Mouse (Mus musculus) hindbrain, embryonic 11.5 days (tissue): ENCODE measurements around the gene Ifna13. TPM values are rescaled to one million over a fixed set of nuclear protein-coding genes. Genes with fewer than 3 reads are reported as not detected.

ENCODE experiments used
- ATAC-seq: fragments of 200-750 bp; cut with Nextera tagmentation; 2 replicates; pipeline ENCODE4 v1.8.0; 2017; ENCODE audit warnings: mild to moderate bottlenecking, moderate TSS enrichment, moderate library complexity; ENCODE audit not compliant: low FRiP score
- DNase-seq: peaks from one replicate; pipeline ENCODE4 v3.0.0-alpha.2; 2015; ENCODE audit warnings: low spot score
- H3K27ac ChIP-seq: fragments of 300-500 bp; sonication (generic); 2 replicates; pipeline ENCODE4 v1.5.1; 2014; ENCODE audit warnings: mild to moderate bottlenecking, low read depth, low read length
- H3K27me3 ChIP-seq: fragments of 300-500 bp; sonication (generic); 2 replicates; pipeline ENCODE4 v1.6.1; 2014; ENCODE audit warnings: mild to moderate bottlenecking, low read length, moderate library complexity, mixed read lengths; ENCODE audit not compliant: control insufficient read depth, insufficient read depth
- H3K36me3 ChIP-seq: fragments of 300-500 bp; sonication (generic); 2 replicates; pipeline ENCODE4 v1.6.1; 2014; ENCODE audit warnings: mild to moderate bottlenecking, low read length, moderate library complexity, mixed read lengths; ENCODE audit not compliant: control insufficient read depth, insufficient read depth
- H3K4me1 ChIP-seq: fragments of 300-500 bp; sonication (generic); replicated peaks from 2 replicates; pipeline ENCODE4 v1.6.1; 2014; ENCODE audit warnings: low read length, mixed read lengths; ENCODE audit not compliant: control insufficient read depth, insufficient read depth
- H3K4me2 ChIP-seq: fragments of 300-500 bp; sonication (generic); replicated peaks from 2 replicates; pipeline ENCODE4 v1.6.1; 2014; ENCODE audit warnings: mild to moderate bottlenecking, low read depth, low read length
- H3K4me3 ChIP-seq: fragments of 300-500 bp; sonication (generic); 2 replicates; pipeline ENCODE4 v1.5.1; 2014; ENCODE audit warnings: low read depth, low read length
- H3K9ac ChIP-seq: fragments of 300-500 bp; sonication (generic); 2 replicates; pipeline ENCODE4 v1.6.1; 2014; ENCODE audit warnings: low read depth, low read length
- H3K9me3 ChIP-seq: fragments of 300-500 bp; sonication (generic); 2 replicates; pipeline ENCODE4 v1.6.1; 2016; ENCODE audit warnings: low read length; ENCODE audit not compliant: control insufficient read depth
- WGBS: fragments of 180-500 bp; shearing (Covaris S2); extraction: QIAGEN DNeasy Blood & Tissue Kit; methylation state at CpG from one replicate; pipeline ENCODE4 v1.1.7; 2014; 5-methylcytosine and 5-hydroxymethylcytosine counted together
- polyA plus RNA-seq: library from polyadenylated mRNA; unstranded; fragments of >200 nt; fragmentation: Nextera tagmentation; extraction: Ambion mirVana; gene quantifications from 2 replicates; pipeline ENCODE4 v1.2.1, GENCODE M21; 2014

Gene Ifna13
- not detected in 2 replicates for polyA plus RNA-seq

GRCm38 (mm10) chr4:88644359-88644758 lies at the start of gene Ifna13:
TSS of gene Ifna13 (minus strand) at chr4:88644459.
- Histone ChIP-seq H3K27ac (no peak within 1 kb of the TSS), H3K36me3 (no peaks in the 10 kb centered on the region), H3K4me2 (no peak within 1 kb of the TSS), H3K4me1 (no peaks in the 10 kb centered on the region), H3K4me3 (no peak within 1 kb of the TSS), H3K27me3 (no peaks in the 10 kb centered on the region), H3K9ac (no peak within 1 kb of the TSS), H3K9me3 (no peaks in the 10 kb centered on the region)
- DNase-seq (no peak), ATAC-seq (no peak)
- WGBS, result 65% methylated on average over 2 of the region's 2 CpGs

GRCm38 (mm10) chr4:88693392-88693791 lies 49.1 kb upstream of the Ifna13 start:
- no peaks in the 10 kb centered on the region for H3K4me1 ChIP-seq
- no peaks in the 10 kb centered on the region for H3K27me3 ChIP-seq
- H3K4me3 ChIP-seq, result no peak overlapping the region
- ATAC-seq (no peak), DNase-seq (no peak)
- H3K9me3 ChIP-seq, result no peaks in the 10 kb centered on the region
- H3K4me2 ChIP-seq, result no peak overlapping the region
- no peak overlapping the region for H3K27ac ChIP-seq
- no peak overlapping the region for H3K9ac ChIP-seq
- 84% methylated on average over 2 of the region's 2 CpGs for WGBS
- no peaks in the 10 kb centered on the region for H3K36me3 ChIP-seq

GRCm38 (mm10) chr4:88692537-88692936 lies 48.3 kb upstream of the Ifna13 start:
- no peak overlapping the region for H3K9ac ChIP-seq
- no peaks in the 10 kb centered on the region for H3K36me3 ChIP-seq
- ATAC-seq (no peak), DNase-seq (no peak)
- no peak overlapping the region for H3K4me2 ChIP-seq
- 100% methylated on average over 1 of the region's 1 CpGs for WGBS
- H3K4me3 ChIP-seq, result no peak overlapping the region
- no peaks in the 10 kb centered on the region for H3K4me1 ChIP-seq
- H3K9me3 ChIP-seq, result no peaks in the 10 kb centered on the region
- no peak overlapping the region for H3K27ac ChIP-seq
- no peaks in the 10 kb centered on the region for H3K27me3 ChIP-seq

GRCm38 (mm10) chr4:88691259-88691658 lies 47.0 kb upstream of the Ifna13 start, which contains the start of gene Ifnab:
TSS of gene Ifnab (minus strand) at chr4:88691359.
- H3K27me3 ChIP-seq, result no peaks in the 10 kb centered on the region
- no peaks in the 10 kb centered on the region for H3K4me1 ChIP-seq
- no peak for DNase-seq
- no peak within 1 kb of the TSS for H3K9ac ChIP-seq
- ATAC-seq, result no peak
- no peak within 1 kb of the TSS for H3K4me2 ChIP-seq
- 81% methylated on average over 2 of the region's 2 CpGs for WGBS
- H3K4me3 ChIP-seq, result no peak within 1 kb of the TSS
- no peak within 1 kb of the TSS for H3K27ac ChIP-seq
- H3K36me3 ChIP-seq, result no peaks in the 10 kb centered on the region
- no peaks in the 10 kb centered on the region for H3K9me3 ChIP-seq

GRCm38 (mm10) chr4:88683812-88684211 lies 39.6 kb upstream of the Ifna13 start, which contains the start of gene Ifna2:
TSS of gene Ifna2 (minus strand) at chr4:88683912.
- no peak for DNase-seq

GRCm38 (mm10) chr4:88681353-88681752 lies 37.1 kb upstream of the Ifna13 start:
- Histone ChIP-seq H3K36me3 (no peaks in the 10 kb centered on the region), H3K9ac (no peak overlapping the region), H3K27ac (no peak overlapping the region), H3K9me3 (no peaks in the 10 kb centered on the region), H3K4me1 (no peaks in the 10 kb centered on the region), H3K4me3 (no peak overlapping the region), H3K27me3 (no peaks in the 10 kb centered on the region), H3K4me2 (no peak overlapping the region)
- WGBS, result 85% methylated on average over 3 of the region's 3 CpGs
- ATAC-seq, result no peak
- DNase-seq, result no peak

More at GRCm38 (mm10) chr4:88683812-88684211, 39.6 kb upstream of the Ifna13 start, which contains the start of gene Ifna2:
- Histone ChIP-seq H3K36me3 (no peaks in the 10 kb centered on the region), H3K27me3 (no peaks in the 10 kb centered on the region), H3K9me3 (no peaks in the 10 kb centered on the region), H3K4me2 (no peak within 1 kb of the TSS), H3K27ac (no peak within 1 kb of the TSS), H3K4me1 (no peaks in the 10 kb centered on the region), H3K4me3 (no peak within 1 kb of the TSS), H3K9ac (no peak within 1 kb of the TSS)
- no peak for ATAC-seq
- 96% methylated on average over 1 of the region's 1 CpGs for WGBS

- Histone ChIP-seq H3K4me1 (no peaks in the 10 kb centered on the region), H3K4me3 (no peak overlapping the region), H3K9ac (no peak overlapping the region), H3K9me3 (no peaks in the 10 kb centered on the region), H3K36me3 (no peaks in the 10 kb centered on the region), H3K27me3 (no peaks in the 10 kb centered on the region), H3K4me2 (no peak overlapping the region), H3K27ac (no peak overlapping the region)
- no peak for ATAC-seq
- WGBS, result 58% methylated on average over 8 of the region's 8 CpGs
- DNase-seq, result peak; percentile 50
Observed at GRCm38 (mm10) chr4:88680362-88680761, 36.1 kb upstream of the Ifna13 start.

- Histone ChIP-seq H3K27ac (no peak within 1 kb of the TSS), H3K4me2 (no peak within 1 kb of the TSS)
Observed at GRCm38 (mm10) chr4:88676824-88677223, 32.6 kb upstream of the Ifna13 start, which contains the start of gene Ifna16. TSS of gene Ifna16 (minus strand) at chr4:88676924.

GRCm38 (mm10) chr4:88655461-88655860 lies 11.2 kb upstream of the Ifna13 start:
- Histone ChIP-seq H3K36me3 (no peaks in the 10 kb centered on the region), H3K27ac (no peak overlapping the region), H3K9me3 (no peaks in the 10 kb centered on the region), H3K27me3 (no peaks in the 10 kb centered on the region), H3K4me1 (no peaks in the 10 kb centered on the region), H3K9ac (no peak overlapping the region), H3K4me3 (no peak overlapping the region), H3K4me2 (no peak overlapping the region)
- WGBS, result 62% methylated on average over 1 of the region's 1 CpGs
- ATAC-seq, result no peak
- DNase-seq, result no peak

More at GRCm38 (mm10) chr4:88676824-88677223, 32.6 kb upstream of the Ifna13 start, which contains the start of gene Ifna16:
- Histone ChIP-seq H3K36me3 (no peaks in the 10 kb centered on the region), H3K4me3 (no peak within 1 kb of the TSS), H3K9me3 (no peaks in the 10 kb centered on the region), H3K27me3 (no peaks in the 10 kb centered on the region), H3K4me1 (no peaks in the 10 kb centered on the region), H3K9ac (no peak within 1 kb of the TSS)
- no peak for DNase-seq
- ATAC-seq, result no peak
- WGBS, result 85% methylated on average over 1 of the region's 1 CpGs
